Mouse (Mus musculus) left cerebral cortex, adult 9 months (tissue): ENCODE results near the gene Wfikkn1.

Experiments used
- DNase-seq, 2 experiments: peaks; one replicate each; pipeline ENCODE4 v3.0.0; 2022; ENCODE audit warnings: low spot score in 2 of 2

Wfikkn1 gene

GRCm38 (mm10) chr17:25868601-25869191 is 12.0 kb downstream of the Wfikkn1 start, which contains the start of gene Mcrip2:
Mcrip2 (minus strand) TSS chr17:25868764.
- DNase-seq: peak; percentile 65 to 75

- no peak for DNase-seq
These were observed 12.6 kb downstream of the Wfikkn1 start for GRCm38 (mm10) chr17:25867836-25868600.

- no peak for DNase-seq
These were observed 13.2 kb downstream of the Wfikkn1 start for GRCm38 (mm10) chr17:25867509-25867835.

- no peak for DNase-seq
These were observed 14.5 kb downstream of the Wfikkn1 start for GRCm38 (mm10) chr17:25866172-25866571.

GRCm38 (mm10) chr17:25865288-25865687 is 15.4 kb downstream of the Wfikkn1 start:
- no peak for DNase-seq

- DNase-seq: no peak
These were observed 16.3 kb downstream of the Wfikkn1 start for GRCm38 (mm10) chr17:25864311-25864710.

- no peak for DNase-seq
These were observed 17.0 kb downstream of the Wfikkn1 start for GRCm38 (mm10) chr17:25863681-25864080.

GRCm38 (mm10) chr17:25861704-25862612 is 18.7 kb downstream of the Wfikkn1 start:
- no peak for DNase-seq

GRCm38 (mm10) chr17:25860832-25861703 is 19.6 kb downstream of the Wfikkn1 start, which contains the start of gene Wdr90:
Wdr90 (minus strand) TSS chr17:25861501.
- DNase-seq: peak; percentile 90 to 92

GRCm38 (mm10) chr17:25860229-25860628 is 20.4 kb downstream of the Wfikkn1 start:
- no peak for DNase-seq

- peak; percentile 83 to 94 for DNase-seq
These were observed 36.2 kb downstream of the Wfikkn1 start, which contains the start of gene Rhot2 for GRCm38 (mm10) chr17:25844396-25844901. Rhot2 (minus strand) TSS chr17:25844851.

- DNase-seq: peak in 1 of 2 experiments; percentile 34
These were observed 36.8 kb downstream of the Wfikkn1 start for GRCm38 (mm10) chr17:25843636-25844395.

GRCm38 (mm10) chr17:25843122-25843521 is 37.5 kb downstream of the Wfikkn1 start:
- DNase-seq: no peak

- DNase-seq: no peak
These were observed 38.1 kb downstream of the Wfikkn1 start for GRCm38 (mm10) chr17:25842509-25842908.

- DNase-seq: no peak
These were observed 39.4 kb downstream of the Wfikkn1 start, which contains the start of gene Gm20683 for GRCm38 (mm10) chr17:25841117-25841880. Gm20683 (minus strand) TSS chr17:25841763.

GRCm38 (mm10) chr17:25840519-25840918 is 40.1 kb downstream of the Wfikkn1 start:
- DNase-seq: no peak

- no peak for DNase-seq
These were observed 41.0 kb downstream of the Wfikkn1 start for GRCm38 (mm10) chr17:25839455-25840235.

- DNase-seq: no peak
These were observed 41.8 kb downstream of the Wfikkn1 start for GRCm38 (mm10) chr17:25838904-25839303.
